Mouse (Mus musculus): ENCODE measurements around the gene Map3k10.

GRCm38 (mm10) chr7:27685681-27686080 lies 11.3 kb upstream of the Map3k10 start:
- TF ChIP-seq CTCF (IDR thresholded peaks at IDR 0.05; ENCODE audit: insufficient read depth, low read depth, low read length) (no peak), POLR2A (IDR thresholded peaks at IDR 0.05; ENCODE audit: insufficient read depth, low read depth, low read length) (no peak)
